Mouse (Mus musculus) left cerebral cortex, postnatal 25 days (tissue): ENCODE results near the gene Defa17. TPM values are rescaled to one million over a fixed set of nuclear protein-coding genes. Genes with fewer than 3 reads are reported as not detected.
"Not testable (repeated sequence)": the region's sequence is repeated elsewhere in the genome, so short reads cannot be mapped to it uniquely, and the experiment has no call there.

ENCODE experiments used
- DNase-seq, 2 experiments: peaks; one replicate each; pipeline ENCODE4 v3.0.0; 2022; ENCODE audit warnings: low spot score in 2 of 2, mixed read lengths in 1 of 2
- intact Hi-C: fragments of 180-260 bp; cut with DNase I; formaldehyde crosslinking; loops from one replicate; pipeline ENCODE4 v1.15.1; 2025
- total RNA-seq, 2 experiments: library from RNA; stranded (reverse); gene quantifications; 2 replicates each; pipeline ENCODE4 v1.2.3; 2021

The Defa17 gene
- total RNA-seq = not detected

DNA sequence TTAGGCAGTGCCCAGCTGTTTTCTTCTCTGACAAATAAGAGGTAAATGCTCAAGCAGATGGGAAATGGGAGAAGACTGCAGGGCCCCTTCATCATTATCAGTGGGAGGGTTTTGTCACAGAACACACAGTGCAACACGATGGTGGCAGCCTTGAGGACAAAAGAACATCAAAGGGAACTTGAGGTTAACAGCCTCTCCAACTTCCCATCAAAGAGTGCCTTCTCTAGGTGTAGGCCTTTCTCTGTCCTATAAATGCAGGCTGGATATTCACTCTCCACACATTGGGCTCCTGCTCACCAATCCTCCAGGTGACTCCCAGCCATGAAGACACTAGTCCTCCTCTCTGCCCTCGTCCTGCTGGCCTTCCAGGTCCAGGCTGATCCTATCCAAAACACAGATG is at the start of gene Defa17:
Gene Defa17, plus strand, starts transcription at position 301 of the 400 bp plus-strand sequence.
- intact Hi-C loops, DNase-seq: not testable (repeated sequence)

DNA sequence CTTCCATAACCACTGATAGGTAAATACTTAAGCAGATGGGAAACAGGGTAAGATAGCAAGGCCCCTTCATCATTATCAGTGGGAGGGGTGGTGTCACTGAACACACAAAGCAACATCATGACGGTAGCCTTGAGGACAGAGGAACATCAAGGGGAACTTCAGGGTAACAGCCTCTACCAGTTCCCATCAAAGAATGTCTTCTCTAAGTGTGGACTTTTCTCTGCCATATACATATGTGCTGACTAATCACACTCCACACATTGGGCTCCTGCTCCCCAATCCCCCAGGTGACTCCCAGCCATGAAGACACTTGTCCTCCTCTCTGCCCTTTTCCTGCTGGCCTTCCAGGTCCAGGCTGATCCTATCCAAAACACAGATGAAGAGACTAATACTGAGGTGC is 37.7 kb upstream of the Defa17 start, which contains the start of gene Defa26:
Gene Defa26, plus strand, starts transcription at position 301 of the 400 bp plus-strand sequence.
- DNase-seq, intact Hi-C loops: not testable (repeated sequence)

DNA sequence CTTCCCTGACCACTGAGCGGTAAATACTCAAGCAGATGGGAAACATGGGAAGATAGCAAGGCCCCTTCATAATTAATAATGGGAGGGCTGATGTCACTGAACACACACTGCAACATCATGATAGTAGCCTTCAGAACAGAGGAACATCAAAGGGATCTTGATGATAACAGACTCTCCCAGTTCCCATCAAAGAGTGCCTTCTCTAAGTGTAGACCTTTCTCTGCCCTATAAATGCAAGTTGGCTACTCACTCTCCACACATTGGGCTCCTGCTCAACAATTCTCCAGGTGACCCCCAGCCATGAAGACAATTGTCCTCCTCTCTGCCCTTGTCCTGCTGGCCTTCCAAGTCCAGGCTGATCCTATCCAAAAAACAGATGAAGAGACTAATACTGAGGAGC is 9.9 kb downstream of the Defa17 start, which contains the start of gene Defa34:
Gene Defa34, plus strand, starts transcription at position 301 of the 400 bp plus-strand sequence.
- intact Hi-C loops, DNase-seq: not testable (repeated sequence)

DNA sequence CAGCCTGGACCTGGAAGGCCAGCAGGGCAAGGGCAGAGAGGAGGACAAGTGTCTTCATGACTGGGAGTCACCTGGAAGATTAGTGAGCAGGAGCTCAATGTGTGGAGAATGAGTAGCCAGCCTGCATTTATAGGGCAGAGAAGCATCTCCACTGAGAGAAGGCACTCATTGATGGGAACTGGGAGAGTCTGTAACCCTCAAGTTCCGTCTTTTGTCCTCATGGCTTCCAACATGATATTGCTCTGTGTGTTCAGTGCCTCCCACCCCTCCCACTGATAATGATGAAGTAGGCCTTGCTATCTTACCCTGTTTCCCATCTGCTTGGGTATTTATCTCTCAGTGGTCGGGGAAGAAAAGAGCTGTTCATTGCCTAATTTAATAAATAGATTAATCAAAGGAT is 48.0 kb downstream of the Defa17 start, which contains the start of gene AY761184:
Gene AY761184, minus strand, starts transcription at position 101 of the 400 bp plus-strand sequence.
- intact Hi-C loops, DNase-seq: not testable (repeated sequence)

Other genes with a start within 250 kb of the Defa17 start
- not detected for gene Defa36, start 228.4 kb upstream of the Defa17 start, total RNA-seq
- gene Gm7849, start 199.2 kb upstream of the Defa17 start, total RNA-seq = not detected
- gene Defa20, start 146.5 kb upstream of the Defa17 start, total RNA-seq = not detected
- gene Defa32, start 126.7 kb upstream of the Defa17 start, total RNA-seq = not detected
- gene Defa37, start 90.4 kb upstream of the Defa17 start, total RNA-seq = not detected
- gene Defa28, start 72.8 kb upstream of the Defa17 start, total RNA-seq = not detected
- gene Gm7861, start 61.3 kb upstream of the Defa17 start, total RNA-seq = not detected
- gene Defa26, start 37.6 kb upstream of the Defa17 start, total RNA-seq = not detected
- not detected for gene Defa34, start 10.0 kb downstream of the Defa17 start, total RNA-seq
- gene AY761184, start 47.9 kb downstream of the Defa17 start, total RNA-seq = not detected
- gene Defa24, start 78.7 kb downstream of the Defa17 start, total RNA-seq = not detected
- gene Defb50, start 167.8 kb downstream of the Defa17 start, total RNA-seq = not detected
- not detected for gene Defb2, start 184.1 kb downstream of the Defa17 start, total RNA-seq
- gene Defb10, start 203.1 kb downstream of the Defa17 start, total RNA-seq = not detected
- not detected for gene Defb9, start 229.6 kb downstream of the Defa17 start, total RNA-seq